Mouse (Mus musculus): ENCODE data around the gene Recql5. TPM values are rescaled to one million over a fixed set of nuclear protein-coding genes. Genes with fewer than 3 reads are reported as not detected.

The Recql5 gene
- total RNA-seq, 2 experiments from 2014 or later, result 17.1 to 20.9 TPM

GRCm38 (mm10) chr11:115945247-115945646 is 12.0 kb upstream of the Recql5 start:
- intact Hi-C loops (cut with DNase I), result no loop called here
- no peak for DNase-seq (ENCODE audit: extremely low spot score in 1 of 2, low spot score in 2 of 2)

DNA sequence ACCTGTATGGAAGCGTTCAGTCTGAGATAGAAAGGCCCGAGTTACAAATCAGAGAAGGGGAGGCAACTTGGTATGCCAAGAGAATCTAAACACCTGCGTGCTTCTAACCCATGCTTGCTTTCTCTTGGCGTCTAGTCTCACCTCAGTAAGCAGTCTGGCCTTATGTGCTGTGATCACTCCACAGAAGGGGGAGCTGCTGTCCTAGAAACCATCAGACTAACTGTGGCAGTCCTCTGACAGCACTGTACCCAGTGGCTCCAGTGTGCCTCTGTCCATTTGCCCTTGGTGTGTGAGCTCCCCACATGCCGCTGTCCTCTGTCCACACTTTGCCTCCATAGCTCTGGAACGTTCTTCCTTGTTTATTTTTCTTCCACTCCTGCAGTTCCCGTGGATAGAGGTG is 8.7 kb upstream of the Recql5 start:
- intact Hi-C loops (cut with DNase I), result no loop called here
- no peak for DNase-seq (ENCODE audit: extremely low spot score in 1 of 2, low spot score in 2 of 2)

GRCm38 (mm10) chr11:115939690-115940329 is 6.5 kb upstream of the Recql5 start:
- intact Hi-C loops (cut with DNase I), result loop anchor here (2.0 kb wide), 1 partner anchor 59 kb away; no protein-coding TSS in a partner anchor
- DNase-seq (ENCODE audit: extremely low spot score in 1 of 2, low spot score in 2 of 2), result peak; percentile 52 to 63

DNA sequence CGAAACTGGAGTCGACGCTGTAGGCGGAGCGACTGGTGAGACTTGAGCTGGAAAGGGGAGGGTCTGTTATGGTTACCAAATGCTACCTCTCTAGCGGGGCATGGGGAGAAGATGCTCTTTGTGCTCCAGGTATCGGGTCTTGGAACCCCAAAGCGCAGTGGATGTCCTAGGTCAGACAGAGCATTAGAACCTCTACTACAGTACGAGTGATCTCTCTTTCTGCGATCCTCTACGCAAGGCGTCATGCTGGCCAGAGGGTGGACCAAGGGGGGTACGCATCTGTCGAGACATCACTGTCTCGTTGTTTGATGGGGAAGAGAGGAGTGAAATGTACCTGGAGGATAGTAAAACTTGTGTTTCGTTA is 452 bp upstream of the Recql5 start:
- DNase-seq (ENCODE audit: extremely low spot score in 1 of 2, low spot score in 2 of 2), result no peak
- intact Hi-C loops (cut with DNase I), result no loop called here

GRCm38 (mm10) chr11:115931235-115931634 is 2.0 kb downstream of the Recql5 start:
- DNase-seq (ENCODE audit: extremely low spot score in 1 of 2, low spot score in 2 of 2), result no peak
- intact Hi-C loops (cut with DNase I), result no loop called here

GRCm38 (mm10) chr11:115929818-115930217 is 3.5 kb downstream of the Recql5 start:
- intact Hi-C loops (cut with DNase I), result no loop called here
- DNase-seq (ENCODE audit: extremely low spot score in 1 of 2, low spot score in 2 of 2), result no peak

- intact Hi-C loops (cut with DNase I), result no loop called here
- no peak for DNase-seq (ENCODE audit: extremely low spot score in 1 of 2, low spot score in 2 of 2)
These were observed 4.2 kb downstream of the Recql5 start for GRCm38 (mm10) chr11:115929031-115929430.

- intact Hi-C loops (cut with DNase I), result no loop called here
- DNase-seq (ENCODE audit: extremely low spot score in 1 of 2, low spot score in 2 of 2), result no peak
These were observed 11.3 kb downstream of the Recql5 start for GRCm38 (mm10) chr11:115921986-115922385.

- DNase-seq (ENCODE audit: extremely low spot score in 1 of 2, low spot score in 2 of 2), result peak in 1 of 2 experiments; percentile 44
- intact Hi-C loops (cut with DNase I), result no loop called here
These were observed 13.0 kb downstream of the Recql5 start for GRCm38 (mm10) chr11:115920110-115920818.

- intact Hi-C loops (cut with DNase I), result no loop called here
- DNase-seq (ENCODE audit: extremely low spot score in 1 of 2, low spot score in 2 of 2), result no peak
These were observed 14.2 kb downstream of the Recql5 start for GRCm38 (mm10) chr11:115919073-115919472.

DNA sequence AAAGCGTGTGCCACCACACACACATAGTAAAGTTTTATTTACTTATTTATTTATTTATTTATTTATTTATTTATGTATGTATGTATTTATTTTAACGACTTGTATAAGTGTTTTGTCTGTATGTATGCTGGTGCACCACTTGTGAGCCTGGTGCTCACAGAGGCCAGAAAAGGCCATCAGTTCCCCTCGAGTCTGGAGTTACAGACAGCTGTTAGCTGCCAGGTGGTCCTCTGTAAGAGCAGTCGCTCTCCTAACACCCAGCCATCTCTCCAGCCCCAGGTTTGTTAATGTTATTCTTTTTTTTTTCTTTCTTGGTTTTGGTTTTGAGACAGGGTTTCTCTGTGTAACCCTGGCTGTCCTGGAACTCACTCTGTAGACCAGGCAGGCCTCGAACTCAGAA is 14.6 kb downstream of the Recql5 start:
- no peak for DNase-seq (ENCODE audit: extremely low spot score in 1 of 2, low spot score in 2 of 2)
- intact Hi-C loops (cut with DNase I), result no loop called here

DNA sequence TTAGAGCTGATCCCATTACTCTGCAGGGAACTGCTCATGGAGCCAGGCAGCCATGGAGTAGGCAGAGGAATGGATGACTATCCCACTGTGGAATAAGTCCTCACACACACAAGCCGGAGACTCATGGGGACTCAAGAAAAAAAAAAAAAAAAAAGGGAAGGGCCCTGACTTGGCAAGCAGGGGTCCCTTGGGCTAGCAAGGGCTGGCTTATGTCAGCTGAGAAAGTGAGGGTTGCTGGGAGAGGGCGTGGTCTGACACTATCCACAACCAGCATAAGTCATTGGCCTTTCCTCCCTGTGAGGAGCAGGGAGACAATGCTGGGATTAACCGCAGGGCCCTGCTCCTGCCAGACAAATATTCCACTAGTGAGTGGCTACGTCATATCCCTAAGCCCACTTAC is 16.7 kb downstream of the Recql5 start:
- intact Hi-C loops (cut with DNase I), result no loop called here
- DNase-seq (ENCODE audit: extremely low spot score in 1 of 2, low spot score in 2 of 2), result no peak

DNA sequence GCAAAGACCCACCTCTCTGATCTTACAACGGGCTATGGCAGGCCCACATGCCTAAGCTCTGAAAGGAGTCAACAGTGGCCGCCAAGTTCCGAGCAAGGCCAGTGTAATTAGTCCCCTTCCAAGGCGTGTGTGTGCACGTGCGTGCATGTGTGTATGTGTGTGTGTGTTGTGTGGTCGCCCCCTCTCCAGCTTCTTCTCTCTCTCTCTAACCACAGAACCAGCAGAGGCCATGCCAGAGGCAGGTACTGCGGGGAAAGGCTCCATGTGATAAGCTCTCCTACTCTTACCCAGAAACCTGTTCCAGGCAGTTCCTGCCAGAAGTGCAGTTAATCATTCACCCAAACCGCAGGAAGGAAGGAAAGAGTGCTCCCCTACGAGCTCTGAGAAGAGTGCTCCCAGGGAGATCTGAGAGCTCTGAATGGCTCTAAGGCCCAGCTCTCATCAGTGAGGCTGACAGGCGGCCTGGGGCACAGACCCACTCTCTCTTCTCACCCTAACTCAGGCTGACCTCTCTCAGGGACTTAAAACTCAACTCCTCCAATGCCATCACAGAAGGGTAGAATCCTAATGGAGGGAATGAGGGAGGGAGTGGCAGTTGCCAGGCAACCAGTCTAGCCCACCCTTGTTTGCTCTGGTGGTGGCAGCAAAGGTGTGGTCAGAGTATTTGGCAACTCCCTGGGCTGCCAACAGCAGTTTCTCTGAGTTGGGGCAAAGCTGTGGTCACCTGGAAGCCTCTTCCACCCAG is 21.5 kb downstream of the Recql5 start, which contains the start of gene Smim6:
Gene Smim6 (plus strand): TSS at position 386 of the 745 bp plus-strand sequence.
- intact Hi-C loops (cut with DNase I), result no loop called here
- no peak for DNase-seq (ENCODE audit: extremely low spot score in 1 of 2, low spot score in 2 of 2)

- no peak for DNase-seq (ENCODE audit: extremely low spot score in 1 of 2, low spot score in 2 of 2)
- intact Hi-C loops (cut with DNase I), result no loop called here
These were observed 22.1 kb downstream of the Recql5 start for GRCm38 (mm10) chr11:115911134-115911561.

GRCm38 (mm10) chr11:115906521-115906920 is 26.8 kb downstream of the Recql5 start:
- intact Hi-C loops (cut with DNase I), result no loop called here
- no peak for DNase-seq (ENCODE audit: extremely low spot score in 1 of 2, low spot score in 2 of 2)

DNA sequence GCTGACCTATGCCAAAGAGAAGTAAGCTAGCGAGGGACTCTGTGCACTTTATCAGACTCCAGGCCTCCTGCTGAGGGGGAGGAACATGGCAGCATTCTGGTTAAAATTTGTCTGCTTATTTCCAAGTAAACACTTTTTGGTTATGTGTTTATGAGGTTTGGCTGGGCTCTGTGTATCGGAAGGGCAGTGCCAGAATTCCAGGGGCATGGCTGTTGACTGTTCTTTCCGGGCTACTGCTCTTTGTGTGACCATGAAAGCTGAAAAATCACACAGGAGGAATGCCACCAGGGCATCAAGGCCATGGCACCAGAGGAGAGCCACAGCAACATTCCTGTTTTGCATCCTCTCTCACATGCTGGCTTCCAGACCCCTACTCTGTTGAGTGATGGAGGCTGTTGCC is 27.2 kb downstream of the Recql5 start:
- intact Hi-C loops (cut with DNase I), result no loop called here
- DNase-seq (ENCODE audit: extremely low spot score in 1 of 2, low spot score in 2 of 2), result no peak

DNA sequence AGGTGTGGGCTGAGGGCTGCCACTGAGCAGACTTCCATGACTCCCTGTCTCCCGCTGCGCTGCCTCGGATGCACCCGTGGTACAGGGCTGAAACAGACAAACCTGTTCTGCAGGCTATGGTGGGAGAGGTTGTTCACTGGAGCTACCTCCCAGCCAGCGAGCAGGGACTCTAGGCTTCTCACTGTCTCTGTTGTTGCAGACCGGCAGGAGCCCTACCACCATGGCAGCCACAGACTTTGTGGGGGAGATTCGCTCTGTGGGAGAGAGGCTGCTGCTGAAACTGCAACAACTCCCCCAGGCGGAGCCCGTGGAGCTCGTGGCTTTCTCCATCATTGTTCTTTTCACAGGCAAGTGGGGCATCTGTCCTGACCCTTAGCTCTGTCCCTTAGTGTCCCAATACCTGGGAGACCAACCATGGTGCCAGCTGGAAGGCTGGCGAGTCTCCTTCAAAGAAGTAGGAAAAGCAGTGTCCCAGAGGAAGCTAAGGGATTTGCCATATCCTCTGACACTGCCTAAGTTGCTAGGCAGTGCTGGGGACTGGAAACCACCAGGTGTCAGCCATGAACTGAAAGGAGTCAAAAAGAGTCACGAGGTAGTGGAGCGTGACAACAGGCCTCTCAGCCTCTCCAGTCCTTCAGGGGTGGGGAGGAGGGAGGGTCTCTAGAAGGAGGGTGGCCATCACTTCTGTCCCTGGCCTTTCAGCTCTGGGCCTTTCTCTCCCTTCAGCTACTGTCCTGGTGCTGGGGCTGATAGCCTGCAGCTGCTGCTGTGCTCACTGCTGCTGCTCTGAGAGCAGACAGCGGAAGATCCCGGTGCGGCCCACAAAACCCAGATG is 28.1 kb downstream of the Recql5 start:
- DNase-seq (ENCODE audit: extremely low spot score in 1 of 2, low spot score in 2 of 2), result no peak
- intact Hi-C loops (cut with DNase I), result no loop called here

GRCm38 (mm10) chr11:115904231-115904955 is 28.9 kb downstream of the Recql5 start:
- no peak for DNase-seq (ENCODE audit: extremely low spot score in 1 of 2, low spot score in 2 of 2)
- intact Hi-C loops (cut with DNase I), result no loop called here
